Mouse (Mus musculus) adrenal gland, postnatal 25 days (tissue): ENCODE data around the gene Rab3b. TPM values are rescaled to one million over a fixed set of nuclear protein-coding genes. Genes with fewer than 3 reads are reported as not detected.

Source experiments
- DNase-seq: peaks from one replicate; pipeline ENCODE4 v3.0.0; 2021; ENCODE audit warnings: mixed read lengths
- long read RNA-seq: library from polyadenylated mRNA; stranded (forward); transcript quantifications from one replicate; pipeline ENCODE4 v2.0.0, GENCODE M21; 2021
- total RNA-seq: library from RNA; stranded (reverse); gene quantifications from 2 replicates; pipeline ENCODE4 v1.2.3, GENCODE M21; 2021

The Rab3b gene
- total RNA-seq = 29.5 and 41.9 TPM in 2 replicates
- long read RNA-seq, transcript Rab3b-202 (5 exons, 3,327 nt) = major isoform, 23 of 25 reads
- long read RNA-seq, partial matches to known transcripts = 0 of 25 reads
- long read RNA-seq, other reads (novel, unspliced or antisense) = 2 of 25 reads

DNA sequence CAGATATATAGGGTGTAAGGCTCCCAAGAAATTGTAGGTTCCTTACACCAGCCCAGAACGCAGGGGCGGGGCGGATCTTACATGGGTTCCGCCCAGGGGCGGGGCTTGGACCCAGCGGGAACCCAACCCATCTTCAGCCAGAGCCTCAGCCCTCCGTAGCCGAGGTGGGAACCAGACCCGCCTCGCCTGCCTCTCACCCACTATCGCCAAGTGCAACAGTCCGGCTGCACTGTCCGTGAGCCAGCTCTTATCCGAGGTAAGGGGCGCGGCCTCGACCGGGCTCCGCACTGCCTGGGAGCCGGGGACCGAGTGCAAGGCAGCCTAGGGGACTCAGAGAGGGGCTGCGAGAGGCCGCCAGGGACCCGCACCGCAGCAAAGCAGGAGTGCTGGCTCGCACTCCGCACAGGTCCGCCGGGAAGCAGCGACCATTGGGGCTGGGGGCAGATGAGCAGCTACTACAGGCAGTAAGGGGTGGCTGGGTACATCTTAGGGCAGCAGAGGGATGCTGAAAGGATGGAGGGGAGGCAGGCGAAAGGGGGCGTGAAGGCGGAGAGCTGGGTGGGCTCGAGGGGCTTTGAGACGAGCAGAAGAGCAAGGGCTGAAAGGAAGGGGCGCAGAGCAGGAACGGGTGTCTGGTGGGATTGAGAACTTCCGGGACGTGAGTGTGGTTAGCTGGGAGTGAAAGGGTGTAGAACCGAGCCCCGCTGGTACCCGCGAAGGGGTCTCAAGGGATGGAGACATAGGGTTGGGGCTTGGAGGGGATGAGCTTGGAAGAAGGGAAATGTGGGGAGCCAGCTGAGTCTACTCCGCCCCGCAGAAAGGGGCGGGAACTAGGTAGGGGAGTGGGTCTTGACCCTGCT lies at the start of gene Rab3b:
Rab3b (plus strand) TSS at position 101 of the 860 bp plus-strand sequence.
- peak; percentile 66 for DNase-seq

DNA sequence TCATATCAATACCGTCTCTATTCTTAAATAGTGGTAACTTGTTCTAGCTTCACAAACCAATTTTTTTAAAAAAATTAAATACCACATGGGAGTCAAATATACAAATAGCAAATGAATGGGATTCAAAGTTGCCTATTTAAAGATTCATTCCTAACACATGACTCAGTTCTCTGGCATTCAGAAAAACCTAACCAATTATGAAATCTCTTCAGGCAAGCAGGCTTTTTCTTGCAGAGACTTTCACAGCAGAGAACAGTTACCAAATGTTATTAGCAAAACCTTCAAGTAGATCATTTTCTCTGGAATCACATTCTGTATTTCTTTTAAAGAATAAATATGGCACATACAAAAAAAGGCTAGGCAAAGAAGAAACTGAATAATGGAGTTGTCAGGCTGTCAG lies 48.2 kb upstream of the Rab3b start:
- DNase-seq = no peak

DNA sequence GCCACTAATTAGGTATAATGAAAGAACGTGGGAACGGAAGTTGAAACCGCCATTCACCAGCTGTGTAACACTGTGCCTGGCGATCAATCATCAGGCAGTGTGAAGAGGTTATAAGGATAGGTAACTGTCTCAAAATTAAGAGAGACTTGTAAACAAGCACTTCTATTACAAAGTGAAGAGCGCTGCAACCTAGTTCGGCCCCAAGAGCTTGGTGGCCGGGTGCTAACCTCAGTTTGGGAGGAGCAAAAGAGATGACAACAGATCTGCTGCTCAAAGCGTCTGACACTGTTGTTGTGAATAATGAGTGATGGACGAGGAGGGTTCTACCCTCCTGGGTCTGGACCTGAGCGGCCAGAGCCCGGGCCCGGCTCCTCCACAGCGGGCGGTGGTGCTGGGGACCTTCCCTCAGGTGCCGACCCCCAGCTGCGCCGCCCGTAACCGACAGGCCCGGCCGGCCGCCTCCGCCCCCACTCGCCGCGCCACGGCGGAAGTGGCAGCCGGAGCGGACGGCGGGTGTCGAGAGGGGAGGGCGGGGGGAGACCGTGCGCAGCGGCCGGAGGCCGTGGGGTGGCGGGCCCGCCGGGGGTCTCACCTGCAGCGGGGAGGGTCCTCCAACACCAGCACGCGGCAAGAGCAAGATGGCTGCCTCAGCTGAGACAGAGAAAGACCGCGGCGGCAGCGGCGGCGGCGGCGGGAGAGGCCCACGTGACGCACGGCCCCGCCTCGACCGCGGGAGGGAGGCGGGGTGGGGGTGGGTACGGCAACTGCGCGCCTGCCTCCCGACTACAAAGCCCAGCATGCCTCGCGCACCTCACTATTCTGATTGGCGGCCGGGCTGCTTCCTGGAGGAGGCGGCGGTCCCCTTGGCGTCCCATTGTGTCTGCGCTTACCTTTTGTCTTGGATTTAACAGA lies 45.7 kb upstream of the Rab3b start, which contains the start of gene Btf3l4:
Btf3l4 (minus strand) TSS at position 699 of the 912 bp plus-strand sequence.
- peak; percentile 90 for DNase-seq

DNA sequence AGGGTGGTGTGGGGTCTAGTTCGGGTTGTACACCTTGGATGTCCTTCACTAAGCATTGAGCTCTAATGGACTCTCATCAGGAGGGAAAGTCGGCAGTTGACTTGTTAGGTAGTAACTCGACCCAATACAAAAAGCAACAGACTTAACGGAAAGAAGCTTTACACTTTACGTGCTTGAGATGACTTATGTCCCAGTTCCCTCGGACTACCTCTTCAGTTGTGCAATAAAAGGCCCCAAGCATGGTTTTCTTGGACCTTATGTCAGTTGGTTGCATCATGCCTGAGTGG lies 45.1 kb upstream of the Rab3b start:
- DNase-seq = no peak

DNA sequence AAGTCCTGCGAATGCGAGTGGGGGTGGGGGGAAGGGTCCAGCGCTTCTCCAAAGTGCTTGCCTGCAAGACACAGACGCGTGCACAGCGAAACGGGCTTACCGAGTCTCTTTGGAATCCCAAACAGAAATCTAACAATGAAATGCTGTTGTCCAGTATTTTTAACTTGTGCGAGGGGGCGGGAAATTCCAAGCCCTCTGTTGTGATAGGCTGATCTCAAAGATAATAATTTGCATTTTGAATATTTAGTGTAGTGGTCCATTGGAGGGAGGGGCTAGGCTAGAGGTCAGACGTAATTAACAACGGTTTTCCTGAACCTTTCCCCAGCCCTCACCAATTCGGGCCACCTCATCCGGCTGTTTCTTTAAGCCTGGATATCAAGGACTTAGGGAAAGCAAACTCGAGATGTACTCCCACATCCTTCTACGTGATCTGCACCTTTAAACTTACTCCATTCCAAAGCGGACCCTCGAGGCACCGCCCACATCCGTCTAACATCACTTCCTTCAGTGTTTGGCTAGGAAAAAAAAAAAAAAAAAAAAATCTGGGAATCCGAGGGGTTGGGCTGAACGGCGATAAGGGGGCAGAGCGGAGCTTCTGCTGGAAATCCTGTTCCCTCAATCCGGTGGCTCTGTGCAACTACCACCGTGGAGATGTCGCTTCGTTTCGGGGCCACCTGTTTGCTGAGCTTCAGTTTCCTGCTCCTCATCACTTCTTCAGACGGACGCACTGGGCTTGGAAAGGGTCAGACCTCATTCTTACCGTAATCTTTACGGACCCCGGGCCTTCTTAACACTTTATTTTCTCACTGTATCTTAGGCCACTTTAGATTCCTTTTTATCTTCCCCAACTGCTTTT lies 44.5 kb upstream of the Rab3b start, which contains the start of gene Txndc12:
Txndc12 (plus strand) TSS at position 487 of the 856 bp plus-strand sequence.
- DNase-seq = peak; percentile 78

DNA sequence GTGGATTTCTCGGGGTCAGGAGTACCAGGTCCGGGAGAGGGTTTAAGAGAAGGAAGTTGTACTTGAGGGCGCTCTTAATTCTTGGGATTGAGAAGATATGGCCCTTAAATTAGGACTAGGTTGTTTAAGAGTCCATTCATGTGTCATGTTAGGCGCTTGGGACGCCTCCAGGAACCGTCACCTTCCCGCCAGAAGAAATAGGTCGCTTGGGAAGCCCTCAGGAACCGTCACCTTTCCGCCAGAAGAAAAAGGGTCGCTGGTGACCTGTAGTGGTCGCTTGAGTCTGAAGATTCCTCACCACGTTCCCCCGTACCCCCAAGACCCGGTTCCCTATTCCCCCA lies 43.9 kb upstream of the Rab3b start:
- DNase-seq = peak; percentile 15

DNA sequence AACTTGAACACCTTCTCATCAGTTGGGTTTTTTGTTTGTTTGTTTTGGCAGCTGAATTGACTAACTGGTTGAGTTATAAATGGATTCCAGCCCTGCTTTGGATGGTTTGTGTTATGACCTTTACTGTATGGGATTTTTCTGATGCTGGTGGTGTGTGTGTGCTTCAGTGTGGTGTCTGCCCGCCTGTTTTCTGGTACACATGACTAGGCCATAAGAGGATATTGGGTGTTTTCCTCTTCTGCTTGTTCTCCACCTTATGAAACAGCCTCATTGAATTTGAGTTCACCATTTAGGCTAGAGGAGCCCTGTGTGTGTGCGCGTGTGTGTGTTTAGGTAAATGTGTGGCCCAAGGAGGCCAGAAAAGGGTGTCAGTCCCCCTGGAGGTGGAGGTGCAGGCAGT lies 43.4 kb upstream of the Rab3b start:
- no peak for DNase-seq

DNA sequence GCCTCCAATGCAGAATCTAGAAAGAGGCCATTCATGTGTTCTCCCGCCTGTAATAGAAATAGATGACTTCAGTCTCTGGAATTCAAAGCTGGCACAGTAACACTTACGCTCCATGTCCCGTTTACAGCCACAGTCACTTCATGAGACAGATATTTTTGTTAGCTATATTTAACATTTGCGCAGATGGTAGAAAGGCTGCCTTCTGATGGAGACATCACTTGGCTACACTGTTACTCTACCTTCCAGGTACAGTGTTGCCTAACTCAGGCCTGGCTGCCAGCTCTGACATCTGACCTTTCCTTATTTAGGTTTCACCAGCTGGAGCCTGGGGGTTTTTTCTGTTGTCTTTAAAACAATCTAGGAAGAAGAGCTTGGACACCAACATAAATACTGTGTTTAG lies 40.8 kb upstream of the Rab3b start:
- no peak for DNase-seq

DNA sequence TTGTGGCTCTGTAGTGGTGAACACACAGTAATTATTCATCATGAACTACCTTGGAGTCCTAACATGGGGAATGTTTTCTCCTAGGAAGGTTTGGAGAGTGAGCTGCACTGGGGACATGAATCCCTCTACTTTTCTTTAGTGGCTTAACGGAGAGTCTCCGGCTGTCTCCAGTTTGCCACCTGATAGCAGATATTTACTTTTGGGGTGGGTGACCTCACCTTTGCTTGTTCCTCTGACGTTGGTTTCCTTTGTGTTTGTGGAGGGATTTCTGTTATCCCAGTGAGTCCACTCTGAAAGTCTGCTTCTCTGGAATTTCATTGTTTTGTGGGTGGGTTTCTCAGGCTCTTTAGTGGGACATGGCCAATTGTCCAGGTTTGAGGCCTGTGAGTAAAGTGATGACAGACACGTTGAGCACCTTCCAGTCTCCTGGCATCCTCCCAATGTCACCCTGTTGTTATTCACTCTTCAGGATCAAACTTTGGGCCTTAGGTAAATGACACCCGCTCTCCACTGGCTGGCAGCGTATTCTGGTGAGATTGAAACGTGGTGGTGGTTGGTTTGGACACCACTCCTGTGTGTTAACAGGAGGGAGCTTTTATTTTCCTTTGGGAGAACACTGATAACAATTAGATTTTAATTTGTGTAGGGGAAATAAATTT lies 36.8 kb upstream of the Rab3b start:
- no peak for DNase-seq

DNA sequence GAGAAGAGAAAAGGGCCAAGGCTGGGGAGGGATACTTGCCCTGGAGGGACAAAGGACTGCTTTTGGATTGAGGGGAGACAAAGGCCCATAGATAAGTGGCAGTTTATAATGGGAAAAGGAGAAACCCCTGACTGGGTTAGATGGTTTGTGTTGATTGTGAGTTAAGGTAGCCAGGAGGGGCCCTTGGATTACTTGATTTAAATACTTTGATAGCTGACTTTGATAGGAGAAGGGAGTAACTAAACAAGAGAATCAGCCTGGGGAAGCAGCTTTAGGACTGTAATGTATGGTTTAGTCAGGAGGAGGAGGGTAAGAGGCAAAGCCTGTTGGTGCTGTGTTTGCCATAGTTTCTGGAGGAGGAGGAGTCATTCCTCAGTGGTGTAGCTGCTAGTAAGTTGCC lies 35.5 kb upstream of the Rab3b start:
- DNase-seq = no peak

DNA sequence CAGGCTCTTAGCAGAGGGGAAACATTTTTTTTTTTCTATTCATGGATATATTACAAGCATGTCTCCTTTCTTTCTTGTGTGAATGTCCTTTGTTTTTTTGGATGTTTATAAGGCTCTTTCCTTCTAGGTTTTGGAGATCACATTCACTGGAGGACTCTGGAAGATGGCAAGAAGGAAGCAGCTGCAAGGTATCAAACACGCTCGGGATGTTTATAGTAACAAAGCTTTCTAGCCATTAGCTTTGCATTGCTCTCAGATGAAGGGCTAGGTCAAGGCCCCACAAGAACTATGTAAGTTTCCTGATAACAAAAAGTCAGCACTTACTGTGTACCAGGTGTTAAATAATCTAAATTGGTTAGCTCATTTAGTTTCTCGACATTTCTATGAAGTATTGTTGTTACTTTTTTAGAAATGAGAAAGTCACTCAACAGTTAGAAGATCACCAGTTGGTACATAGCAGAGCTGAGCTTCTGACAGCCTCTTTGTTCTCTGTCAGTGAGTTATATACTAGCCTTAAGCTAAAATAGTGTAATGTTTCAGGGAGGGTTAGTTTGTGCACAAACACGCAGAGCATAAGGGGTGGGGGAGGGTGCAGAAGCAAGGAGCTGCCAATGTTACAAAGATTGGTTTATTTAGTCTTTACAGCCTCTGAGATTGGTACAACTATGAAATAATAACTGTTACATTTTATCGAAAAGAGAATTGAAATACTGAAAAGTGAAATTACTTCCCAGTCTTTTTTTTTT lies 32.9 kb upstream of the Rab3b start:
- DNase-seq = no peak

DNA sequence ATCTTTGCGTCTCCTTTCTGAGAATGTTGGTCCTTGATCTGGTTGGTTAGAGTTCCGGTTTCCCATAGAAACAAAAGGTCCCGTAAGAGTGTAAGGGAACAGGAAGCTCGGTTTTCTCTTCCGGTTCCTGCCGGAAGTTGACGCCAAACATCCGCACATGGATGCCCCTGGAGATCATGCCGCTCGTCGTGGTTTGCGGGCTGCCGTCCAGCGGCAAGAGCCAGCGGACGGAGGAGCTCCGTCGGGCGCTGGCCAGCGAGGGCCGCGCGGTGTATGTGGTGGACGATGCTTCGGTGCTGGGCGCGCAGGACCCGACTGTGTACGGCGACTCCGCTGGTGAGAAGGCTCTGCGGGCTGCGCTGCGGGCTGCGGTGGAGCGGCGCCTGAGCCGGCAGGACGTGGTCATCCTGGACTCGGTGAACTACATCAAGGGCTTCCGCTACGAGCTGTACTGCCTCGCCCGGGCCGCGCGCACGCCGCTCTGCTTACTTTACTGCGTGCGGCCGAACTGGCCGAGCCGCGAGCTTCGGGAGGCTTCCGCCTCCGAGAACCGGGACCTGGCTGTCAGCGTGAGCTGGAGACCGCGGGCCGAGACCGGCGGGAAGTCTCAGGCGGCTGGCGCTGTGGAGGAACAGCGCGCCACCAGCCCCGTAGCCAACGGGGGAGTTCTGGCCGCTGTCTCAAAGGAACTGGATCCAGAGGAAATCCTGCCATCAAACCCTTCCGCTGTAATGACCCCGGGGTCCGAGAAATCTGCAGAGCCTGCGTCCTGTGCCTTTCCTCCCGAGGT lies 31.0 kb upstream of the Rab3b start, which contains the start of gene Kti12:
Kti12 (plus strand) TSS at position 71 of the 790 bp plus-strand sequence.
- peak; percentile 79 for DNase-seq

DNA sequence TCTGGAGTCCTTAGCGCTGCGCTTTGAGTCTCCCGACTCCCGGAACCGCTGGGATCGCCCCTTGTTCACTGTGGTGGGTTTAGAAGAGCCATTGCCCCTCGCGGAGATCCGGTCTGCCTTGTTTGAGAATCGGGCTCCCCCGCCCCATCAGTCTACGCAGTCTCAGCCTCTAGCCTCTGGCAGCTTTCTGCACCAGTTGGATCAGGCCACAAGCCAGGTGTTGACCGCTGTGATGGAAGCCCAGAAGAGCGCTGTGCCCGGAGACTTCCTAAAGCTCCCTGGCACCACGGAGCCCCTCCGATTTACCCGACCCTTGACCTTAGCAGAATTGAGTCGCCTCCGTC lies 30.4 kb upstream of the Rab3b start, which contains the start of gene A730015C16Rik:
A730015C16Rik (minus strand) TSS at position 115 of the 344 bp plus-strand sequence.
- DNase-seq = peak; percentile 24

DNA sequence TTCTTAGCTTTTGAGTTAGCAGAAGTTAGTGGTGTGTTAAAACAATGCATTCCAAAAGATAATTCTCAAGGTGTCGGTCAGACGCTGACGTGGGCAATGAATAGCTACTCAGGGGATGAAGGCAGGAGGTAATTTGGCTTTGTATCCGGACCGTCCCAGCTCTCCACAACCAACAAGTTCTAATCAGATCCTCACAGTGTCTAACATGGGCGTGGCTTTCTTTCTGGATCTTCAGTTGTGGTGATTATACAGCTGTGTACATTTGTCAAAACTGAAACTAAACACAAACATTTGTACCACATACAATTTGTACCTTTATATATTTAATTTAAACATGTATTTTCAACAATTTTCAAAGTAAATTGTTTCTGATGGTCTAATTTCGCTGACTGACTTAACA lies 12.1 kb upstream of the Rab3b start:
- DNase-seq = no peak

DNA sequence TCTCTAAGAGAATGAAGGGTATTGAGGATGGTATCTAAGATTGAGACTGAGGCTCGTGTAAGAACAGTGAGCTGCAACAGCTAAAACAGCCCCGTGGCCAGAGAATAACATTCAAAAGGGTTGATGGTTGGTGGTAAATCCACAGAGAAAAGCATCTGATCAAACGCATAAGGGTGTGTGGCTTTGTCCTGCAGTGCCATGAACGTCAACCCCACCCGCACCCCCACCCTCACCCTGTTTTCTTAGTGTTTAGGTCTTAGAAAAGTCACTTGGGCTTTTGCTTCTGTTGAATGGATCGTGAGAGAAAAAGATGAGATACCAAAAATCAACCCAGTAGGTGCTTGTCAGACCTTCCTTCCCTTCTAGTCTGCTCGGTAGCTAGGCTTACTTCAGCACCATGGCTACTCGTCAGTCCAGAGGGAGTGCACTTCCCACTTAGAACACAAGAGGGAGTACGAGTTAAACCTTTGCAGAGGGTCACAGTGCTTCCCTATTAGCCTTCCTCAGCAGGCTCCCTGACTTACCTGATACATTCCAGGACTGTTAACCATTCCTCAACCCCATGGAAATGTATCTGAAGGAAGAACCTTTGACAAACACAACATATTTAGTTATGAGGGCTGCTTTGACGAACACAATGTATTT lies 9.0 kb upstream of the Rab3b start:
- DNase-seq = peak; percentile 52

DNA sequence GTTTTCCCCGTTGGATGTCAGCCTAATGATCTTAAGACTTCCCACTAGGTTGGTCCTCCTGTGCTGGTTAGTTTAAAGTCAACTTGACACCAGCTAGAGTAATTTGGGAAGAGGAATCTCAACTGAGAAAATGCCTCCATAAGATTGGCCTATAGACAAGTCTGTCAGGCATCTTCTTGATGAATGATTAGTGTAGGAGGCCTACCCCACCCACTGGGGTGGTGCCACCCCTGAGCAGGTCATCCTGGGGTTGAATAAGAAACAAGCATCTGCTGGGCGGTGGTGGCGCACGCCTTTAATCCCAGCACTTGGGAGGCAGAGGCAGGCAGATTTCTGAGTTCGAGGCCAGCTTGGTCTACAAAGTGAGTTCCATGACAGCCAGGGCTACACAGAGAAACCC lies 5.1 kb upstream of the Rab3b start:
- DNase-seq = no peak

DNA sequence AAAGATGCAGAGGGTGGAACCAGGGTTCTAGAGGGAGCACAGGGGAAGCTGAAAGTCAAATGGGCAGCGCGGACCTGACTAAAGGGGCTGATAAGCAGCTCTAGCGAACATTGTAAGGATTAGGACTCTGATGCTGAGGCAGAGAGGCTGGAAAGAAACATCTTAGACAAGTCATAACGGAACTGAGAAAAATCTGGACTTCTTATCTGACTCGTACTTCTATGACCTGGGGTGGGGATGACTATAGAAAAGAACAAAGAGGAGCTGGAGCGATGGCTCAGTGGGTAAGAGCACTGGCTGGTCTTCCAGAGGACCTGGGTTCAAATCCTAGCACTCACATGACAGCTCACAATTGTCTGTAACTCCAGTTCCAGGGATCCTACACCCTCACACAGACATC lies 962 bp upstream of the Rab3b start:
- DNase-seq = no peak

DNA sequence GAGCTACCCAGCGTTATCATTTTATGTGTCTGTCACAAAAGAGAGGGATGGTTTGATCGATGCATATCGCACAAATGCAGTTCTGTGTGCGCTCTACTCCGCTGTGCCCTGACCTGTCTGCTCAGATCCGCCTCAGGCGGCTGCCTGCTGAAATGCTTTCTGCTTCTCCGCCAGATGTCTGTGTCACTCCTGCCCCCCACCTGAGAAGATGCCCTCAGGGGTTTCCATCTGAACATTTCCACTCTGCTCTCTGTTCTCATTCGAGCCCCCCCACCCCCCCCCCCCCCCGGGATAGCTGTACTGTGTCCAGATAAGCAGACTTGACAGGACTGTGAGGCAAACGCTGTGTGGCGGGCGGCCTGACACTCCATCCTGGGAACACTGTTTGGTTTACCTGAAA lies 5.0 kb downstream of the Rab3b start:
- no peak for DNase-seq

DNA sequence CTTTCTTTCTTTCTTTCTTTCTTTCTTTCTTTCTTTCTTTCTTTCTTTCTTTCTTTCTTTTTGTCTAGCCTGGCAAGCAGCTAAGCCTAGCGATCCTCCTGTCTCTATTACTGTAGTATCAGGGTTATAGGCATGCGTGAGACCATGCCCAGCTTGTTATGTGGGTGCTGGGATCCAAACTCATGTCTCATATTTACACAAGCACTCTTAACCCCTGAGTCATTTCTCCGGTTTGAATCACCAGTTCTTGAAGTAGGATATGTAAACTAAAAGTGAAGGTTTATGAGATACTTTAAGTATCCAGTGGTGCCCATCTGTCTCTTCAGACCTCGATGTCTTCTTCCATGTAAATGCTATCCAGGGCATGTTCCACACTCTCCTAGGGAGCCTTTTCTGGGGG lies 8.6 kb downstream of the Rab3b start:
- DNase-seq = no peak
